Mouse (Mus musculus) common myeloid progenitor, adult 5-6 weeks (primary cell): ENCODE results near the gene Gimap3. TPM values are rescaled to one million over a fixed set of nuclear protein-coding genes. Genes with fewer than 3 reads are reported as not detected.

Experiments
- ATAC-seq: replicated peaks from 2 replicates; pipeline ENCODE4 v1.8.0; 2016; ENCODE audit warnings: low read depth, mild to moderate bottlenecking, moderate TSS enrichment, inconsistent platforms; ENCODE audit not compliant: poor library complexity, severe bottlenecking
- total RNA-seq: library from RNA; stranded (forward); fragments of 200-1000, 187-1606 nt; gene quantifications from 2 replicates; pipeline ENCODE4 v1.2.3, GENCODE M21; 2017

The Gimap3 gene
- total RNA-seq = 0.34 and 0.69 TPM in 2 replicates

- no peak for ATAC-seq
These were observed at the start of gene Gimap3 for GRCm38 (mm10) chr6:48770696-48771095. Gimap3 (minus strand) TSS chr6:48770851.

GRCm38 (mm10) chr6:48817815-48818214 is 47.2 kb upstream of the Gimap3 start:
- ATAC-seq = peak; percentile 100

GRCm38 (mm10) chr6:48815013-48815412 is 44.4 kb upstream of the Gimap3 start:
- no peak for ATAC-seq

- ATAC-seq = no peak
These were observed 39.0 kb upstream of the Gimap3 start for GRCm38 (mm10) chr6:48809494-48810219.

- no peak for ATAC-seq
These were observed 36.1 kb upstream of the Gimap3 start for GRCm38 (mm10) chr6:48806746-48807145.

GRCm38 (mm10) chr6:48804346-48804745 is 33.7 kb upstream of the Gimap3 start:
- no peak for ATAC-seq

GRCm38 (mm10) chr6:48803406-48804051 is 32.9 kb upstream of the Gimap3 start:
- no peak for ATAC-seq

- ATAC-seq = peak; percentile 90
These were observed 31.2 kb upstream of the Gimap3 start for GRCm38 (mm10) chr6:48801897-48802296.

GRCm38 (mm10) chr6:48787867-48788266 is 17.2 kb upstream of the Gimap3 start:
- no peak for ATAC-seq

- ATAC-seq = no peak
These were observed 14.9 kb upstream of the Gimap3 start for GRCm38 (mm10) chr6:48785601-48786000.

- no peak for ATAC-seq
These were observed 14.5 kb upstream of the Gimap3 start for GRCm38 (mm10) chr6:48785189-48785588.

GRCm38 (mm10) chr6:48784406-48784805 is 13.8 kb upstream of the Gimap3 start:
- no peak for ATAC-seq

- peak; percentile 81 for ATAC-seq
These were observed 1.4 kb upstream of the Gimap3 start for GRCm38 (mm10) chr6:48772030-48772429.

- no peak for ATAC-seq
These were observed 1.7 kb downstream of the Gimap3 start for GRCm38 (mm10) chr6:48768933-48769332.

- ATAC-seq = no peak
These were observed 2.3 kb downstream of the Gimap3 start for GRCm38 (mm10) chr6:48768178-48768869.

- no peak for ATAC-seq
These were observed 6.2 kb downstream of the Gimap3 start for GRCm38 (mm10) chr6:48764496-48764895.

- no peak for ATAC-seq
These were observed 6.9 kb downstream of the Gimap3 start for GRCm38 (mm10) chr6:48763567-48764270.

- peak; percentile 24; the same call in 1 of the 2 replicates for ATAC-seq
These were observed 23.3 kb downstream of the Gimap3 start for GRCm38 (mm10) chr6:48747091-48747966.
